Mouse (Mus musculus) ES-Bruce4 (cell line): ENCODE data around the gene Cpsf7.

Experiments
- CTCF ChIP-seq: IDR thresholded peaks from one replicate; pipeline ENCODE4 v1.8.1; 2011; ENCODE audit warnings: low read depth, low read length
- EP300 ChIP-seq: IDR thresholded peaks from 2 replicates; pipeline ENCODE4 v1.6.1; 2011; ENCODE audit warnings: low read depth, low read length; ENCODE audit not compliant: insufficient read depth
- POLR2A ChIP-seq: IDR thresholded peaks from one replicate; pipeline ENCODE4 v1.8.1; 2011; ENCODE audit warnings: low read length; ENCODE audit not compliant: insufficient read depth

GRCm38 (mm10) chr19:10495670-10496069 lies 29.4 kb upstream of the Cpsf7 start:
- TF ChIP-seq POLR2A (no peak), CTCF (no peak), EP300 (no peak)
